Mouse (Mus musculus): ENCODE results near the gene Il33.

Il33 gene

GRCm38 (mm10) chr19:29924638-29925258, at the start of gene Il33:
Gene Il33, plus strand, starts transcription at chr19:29925114.
- no peak for DNase-seq (ENCODE audit: low read depth, low spot score)

- no peak for DNase-seq (ENCODE audit: low read depth, low spot score)
Observed at GRCm38 (mm10) chr19:29877422-29878291, 47.3 kb upstream of the Il33 start.

GRCm38 (mm10) chr19:29878896-29879504, 45.9 kb upstream of the Il33 start:
- DNase-seq (ENCODE audit: low read depth, low spot score) = no peak

- no peak for DNase-seq (ENCODE audit: low read depth, low spot score)
Observed at GRCm38 (mm10) chr19:29880918-29881317, 44.0 kb upstream of the Il33 start.

GRCm38 (mm10) chr19:29882696-29883095, 42.2 kb upstream of the Il33 start:
- no peak for DNase-seq (ENCODE audit: low read depth, low spot score)

- DNase-seq (ENCODE audit: low read depth, low spot score) = no peak
Observed at GRCm38 (mm10) chr19:29885548-29885947, 39.4 kb upstream of the Il33 start.

GRCm38 (mm10) chr19:29887476-29887875, 37.4 kb upstream of the Il33 start:
- DNase-seq (ENCODE audit: low read depth, low spot score) = no peak

- DNase-seq (ENCODE audit: low read depth, low spot score) = no peak
Observed at GRCm38 (mm10) chr19:29888946-29889345, 36.0 kb upstream of the Il33 start.

- no peak for DNase-seq (ENCODE audit: low read depth, low spot score)
Observed at GRCm38 (mm10) chr19:29891981-29892380, 32.9 kb upstream of the Il33 start.

GRCm38 (mm10) chr19:29892786-29893185, 32.1 kb upstream of the Il33 start:
- no peak for DNase-seq (ENCODE audit: low read depth, low spot score)

GRCm38 (mm10) chr19:29893718-29894273, 31.1 kb upstream of the Il33 start:
- DNase-seq (ENCODE audit: low read depth, low spot score) = peak; percentile 6

GRCm38 (mm10) chr19:29894381-29894780, 30.5 kb upstream of the Il33 start:
- no peak for DNase-seq (ENCODE audit: low read depth, low spot score)

GRCm38 (mm10) chr19:29895047-29895446, 29.9 kb upstream of the Il33 start:
- no peak for DNase-seq (ENCODE audit: low read depth, low spot score)

- DNase-seq (ENCODE audit: low read depth, low spot score) = no peak
Observed at GRCm38 (mm10) chr19:29900318-29900717, 24.6 kb upstream of the Il33 start.

- no peak for DNase-seq (ENCODE audit: low read depth, low spot score)
Observed at GRCm38 (mm10) chr19:29902343-29903070, 22.4 kb upstream of the Il33 start.

GRCm38 (mm10) chr19:29905896-29906295, 19.0 kb upstream of the Il33 start:
- no peak for DNase-seq (ENCODE audit: low read depth, low spot score)

- no peak for DNase-seq (ENCODE audit: low read depth, low spot score)
Observed at GRCm38 (mm10) chr19:29909166-29909565, 15.7 kb upstream of the Il33 start.

- no peak for DNase-seq (ENCODE audit: low read depth, low spot score)
Observed at GRCm38 (mm10) chr19:29911919-29912318, 13.0 kb upstream of the Il33 start.

- DNase-seq (ENCODE audit: low read depth, low spot score) = no peak
Observed at GRCm38 (mm10) chr19:29917421-29917820, 7.5 kb upstream of the Il33 start.

GRCm38 (mm10) chr19:29926101-29926755, 1.3 kb downstream of the Il33 start:
- no peak for DNase-seq (ENCODE audit: low read depth, low spot score)

GRCm38 (mm10) chr19:29930296-29930695, 5.4 kb downstream of the Il33 start:
- no peak for DNase-seq (ENCODE audit: low read depth, low spot score)
